Mouse (Mus musculus) CH12F3 (cell line): ENCODE measurements around the gene Tef.

ENCODE experiments used
- in situ Hi-C: fragments of 300-500 bp; cut with MboI; formaldehyde crosslinking; loops from 2 replicates; pipeline ENCODE4 v1.14.3; 2020; ENCODE audit warnings: low sequenced_read_pairs

Tef gene

DNA sequence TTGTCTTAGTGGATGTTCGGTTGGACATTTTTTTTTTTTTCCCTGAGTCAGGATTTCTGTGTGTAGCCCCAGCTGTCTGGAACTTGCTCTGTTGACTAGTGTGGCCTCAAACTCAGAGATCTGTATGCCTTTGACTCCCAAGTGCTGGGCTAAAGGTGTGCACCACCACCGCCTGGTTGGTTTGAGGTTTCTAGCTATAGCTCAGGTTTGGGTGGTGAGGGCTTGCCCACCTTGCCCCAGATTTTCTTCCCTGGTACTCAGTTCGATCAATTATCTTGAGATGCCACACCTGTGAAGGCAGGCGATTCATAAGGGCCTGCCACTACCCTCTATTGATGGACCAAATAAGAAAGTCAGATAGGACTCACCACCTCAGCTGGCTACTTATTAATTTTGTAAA lies 44.9 kb downstream of the Tef start:
- in situ Hi-C loops = no loop called here

DNA sequence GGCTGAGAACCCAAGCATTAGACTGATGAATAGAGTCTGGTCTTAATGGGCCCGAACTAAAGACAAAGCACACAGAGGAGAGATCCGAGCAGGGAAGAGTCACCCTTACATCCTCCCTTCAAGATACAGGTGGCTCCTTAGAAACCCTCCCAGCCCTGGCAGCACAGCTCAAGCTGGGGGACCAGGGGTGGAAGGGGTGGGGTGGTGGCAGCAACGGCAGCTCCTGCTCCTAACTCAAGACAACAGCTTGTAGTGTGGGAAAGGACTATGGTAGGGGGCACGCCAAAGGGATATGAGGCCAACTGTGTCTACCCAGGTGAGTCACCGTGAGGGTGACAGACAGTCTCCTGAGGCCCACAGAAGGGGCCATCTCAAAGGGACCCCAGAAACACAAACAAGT lies 45.6 kb downstream of the Tef start:
- in situ Hi-C loops = no loop called here

GRCm38 (mm10) chr15:81848301-81848700 lies 46.1 kb downstream of the Tef start:
- in situ Hi-C loops = no loop called here

DNA sequence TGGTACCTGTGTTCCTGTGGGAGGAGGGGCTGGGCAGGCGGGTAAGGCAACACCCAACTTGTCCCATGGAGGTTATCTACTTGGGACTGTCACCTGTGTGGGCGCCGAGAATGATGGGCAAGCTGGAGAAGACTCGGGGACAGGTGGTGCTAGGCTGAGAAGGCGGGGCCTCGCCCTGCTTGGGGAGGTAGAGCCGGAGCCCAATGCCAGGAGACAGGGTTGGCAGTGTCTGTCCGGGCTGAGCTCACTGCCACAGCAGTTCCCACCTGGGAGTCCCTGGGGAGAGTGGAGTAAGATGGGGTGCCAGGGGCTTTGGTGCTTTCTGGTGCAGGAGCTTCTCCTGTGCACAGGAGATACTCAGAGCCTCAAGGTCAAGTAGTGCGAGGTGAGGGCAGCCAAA lies 46.9 kb downstream of the Tef start:
- in situ Hi-C loops = no loop called here

DNA sequence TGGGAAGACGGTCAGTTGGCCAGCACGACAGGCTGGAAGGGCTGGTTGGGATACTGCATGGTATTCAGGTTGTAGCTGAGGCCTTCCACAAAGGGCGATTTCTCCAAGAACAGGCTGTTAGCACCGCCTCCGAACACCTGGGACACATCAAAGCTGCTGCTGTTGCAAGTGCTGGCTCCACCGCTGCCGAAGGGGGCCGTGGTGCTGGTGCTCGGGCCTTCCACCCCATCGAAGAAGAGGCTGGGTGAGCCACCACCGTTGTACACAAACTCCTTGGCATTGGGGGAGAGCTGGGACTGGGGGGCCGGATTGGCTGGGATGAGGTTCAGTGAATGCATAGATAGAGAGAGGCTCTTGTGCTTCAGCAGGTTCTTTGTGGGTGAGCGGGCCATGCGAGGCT lies 48.5 kb downstream of the Tef start:
- in situ Hi-C loops = no loop called here

GRCm38 (mm10) chr15:81851375-81851774 lies 49.2 kb downstream of the Tef start:
- in situ Hi-C loops = no loop called here

DNA sequence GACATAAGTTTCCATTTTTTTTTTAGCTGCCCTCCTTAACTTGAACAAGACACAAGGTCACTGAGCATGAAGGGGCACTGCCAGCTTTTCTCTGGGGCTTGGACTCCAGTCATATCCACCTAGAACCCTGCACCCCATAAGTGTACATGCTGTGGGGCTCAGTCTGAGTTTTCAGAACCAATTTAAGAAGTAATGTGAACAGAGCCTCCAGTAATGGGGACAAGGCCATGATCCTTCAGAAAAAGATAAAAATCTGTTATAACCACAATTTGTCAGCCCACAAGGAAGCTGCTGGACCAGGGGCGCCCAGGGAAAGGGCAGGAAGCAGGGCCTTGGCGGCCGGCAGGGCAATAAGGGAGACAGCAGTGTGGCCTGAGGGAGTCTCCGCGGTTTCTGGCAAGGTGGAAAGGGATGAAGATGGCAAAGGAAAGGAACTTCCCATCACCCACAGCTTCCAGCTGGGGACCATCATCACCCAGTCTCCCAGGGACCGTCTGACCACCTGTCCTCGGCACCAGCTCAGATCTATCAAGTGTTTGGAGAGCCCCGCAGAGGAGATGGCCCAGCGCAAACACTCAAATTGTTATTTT lies 50.3 kb downstream of the Tef start:
- in situ Hi-C loops = no loop called here

- in situ Hi-C loops = no loop called here
Observed at GRCm38 (mm10) chr15:81853081-81853480, 50.9 kb downstream of the Tef start.

- in situ Hi-C loops = no loop called here
Observed at GRCm38 (mm10) chr15:81856030-81856790, 54.0 kb downstream of the Tef start.

- in situ Hi-C loops = no loop called here
Observed at GRCm38 (mm10) chr15:81856938-81857723, 54.9 kb downstream of the Tef start.

GRCm38 (mm10) chr15:81857724-81858116 lies 55.5 kb downstream of the Tef start:
- in situ Hi-C loops = no loop called here

GRCm38 (mm10) chr15:81858138-81858516 lies 55.9 kb downstream of the Tef start:
- in situ Hi-C loops = no loop called here

- in situ Hi-C loops = no loop called here
Observed at GRCm38 (mm10) chr15:81858517-81859329, 56.5 kb downstream of the Tef start, which contains the start of gene Tob2. Gene Tob2, minus strand, starts transcription at chr15:81858796.

GRCm38 (mm10) chr15:81859330-81860255 lies 57.4 kb downstream of the Tef start:
- in situ Hi-C loops = no loop called here

GRCm38 (mm10) chr15:81860471-81861135 lies 58.4 kb downstream of the Tef start:
- in situ Hi-C loops = no loop called here

- in situ Hi-C loops = no loop called here
Observed at GRCm38 (mm10) chr15:81864238-81864637, 62.0 kb downstream of the Tef start.

GRCm38 (mm10) chr15:81869985-81870384 lies 67.8 kb downstream of the Tef start:
- in situ Hi-C loops = no loop called here

DNA sequence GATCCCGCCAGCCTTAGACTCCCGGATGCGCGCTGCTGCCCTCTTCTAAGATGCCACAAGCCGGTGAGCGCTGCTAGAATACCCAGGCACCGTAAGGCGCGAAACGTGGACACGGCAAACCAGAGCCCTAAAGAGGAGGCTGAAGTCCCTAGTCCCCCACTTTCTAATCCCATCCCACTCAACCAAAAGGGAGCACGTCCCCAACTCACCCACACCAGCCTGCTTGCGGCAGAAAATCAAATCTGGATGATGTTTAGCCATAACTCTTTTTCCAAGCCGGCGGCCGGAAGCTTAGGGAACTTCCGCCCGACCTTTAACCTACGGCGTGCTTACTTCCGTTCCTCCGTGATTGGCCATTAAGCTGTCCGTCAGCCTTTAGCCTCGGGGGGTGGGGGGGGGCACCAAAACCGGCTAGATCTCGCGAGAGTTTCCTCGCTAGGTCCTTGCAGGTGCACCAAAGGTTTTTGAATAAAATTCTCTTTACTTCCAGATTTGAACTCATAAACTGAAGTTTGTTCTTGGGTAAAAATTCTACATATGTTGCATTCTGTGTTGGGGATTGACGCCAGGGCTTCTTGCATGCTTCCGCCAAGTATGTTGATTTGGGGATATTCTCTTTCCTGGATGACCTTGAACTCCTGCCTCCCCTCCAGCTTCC lies 69.5 kb downstream of the Tef start, which contains the start of gene Phf5a:
TSS of gene Phf5a (minus strand) at position 308 of the 658 bp plus-strand sequence.
- in situ Hi-C loops = no loop called here
